ENCODE assay signal across 6 mouse cellular contexts in the genomic region with DNA sequence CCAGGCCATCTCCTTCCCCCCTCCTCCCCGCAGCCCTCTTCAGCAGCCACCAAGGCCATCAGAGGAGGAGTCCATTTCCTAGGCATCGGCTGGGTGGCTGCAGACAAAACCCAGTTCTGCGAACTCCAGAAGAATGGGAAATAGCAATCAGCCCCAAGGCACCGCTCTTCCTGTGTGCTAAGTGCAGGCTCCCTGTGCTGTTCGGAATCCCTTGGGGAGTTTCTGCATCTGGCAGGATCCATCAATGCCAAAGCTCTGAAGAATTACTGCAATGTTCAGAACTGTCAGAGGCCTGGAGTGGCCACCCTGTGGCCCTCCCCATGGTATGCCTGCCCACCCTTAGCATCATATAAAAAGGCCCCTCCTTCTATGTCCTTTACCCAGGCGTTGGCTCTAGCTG.
A peak's percentile ranks its signal among the peaks of the same experiment; 100 is the strongest.
DNase-seq lines count a peak whose midpoint lies in the region; ATAC-seq and TF ChIP-seq lines count a peak whose summit lies in the region.
"Not testable (repeated sequence)": the region's sequence is repeated elsewhere in the genome, so short reads cannot be mapped to it uniquely, and the experiment has no call there.

No protein-coding gene starts in this region.

- ATAC-seq in hindbrain, embryonic 14.5 days (ENCODE audit: low FRiP score), result peak; percentile 55; the same call in 1 of the 2 replicates
- peak; percentile 53; the same call in 1 of the 2 replicates for ATAC-seq in limb, embryonic 14.5 days (ENCODE audit: low FRiP score, low read depth)
- ATAC-seq in neural tube, embryonic 14.5 days (ENCODE audit: low read depth), result peak; percentile 28; the same call in 1 of the 2 replicates

- not testable (repeated sequence) for H3K27ac ChIP-seq in hindbrain, embryonic 14.5 days; limb, embryonic 14.5 days (replicated peaks; ENCODE audit: low read depth, low read length); neural tube, embryonic 14.5 days (ENCODE audit: low read depth, low read length)

- H3K4me2 ChIP-seq in hindbrain, embryonic 14.5 days (replicated peaks); limb, embryonic 14.5 days (replicated peaks; ENCODE audit: low read depth, low read length, severe bottlenecking); neural tube, embryonic 14.5 days (ENCODE audit: low read depth, low read length): not testable (repeated sequence)

- not testable (repeated sequence) for H3K27me3 ChIP-seq in hindbrain, embryonic 14.5 days (ENCODE audit: control insufficient read depth, insufficient read depth, low read length); limb, embryonic 14.5 days (ENCODE audit: control insufficient read depth, insufficient read depth, low read length); neural tube, embryonic 14.5 days (ENCODE audit: control insufficient read depth, insufficient read depth, low read length)

- H3K4me3 ChIP-seq in hindbrain, embryonic 14.5 days (replicated peaks; ENCODE audit: low read length); limb, embryonic 14.5 days (replicated peaks; ENCODE audit: low read length); neural tube, embryonic 14.5 days (ENCODE audit: low read depth, low read length): not testable (repeated sequence)

- 55% methylated on average over 3 of the region's 6 CpGs for WGBS in hindbrain, embryonic 14.5 days
- 68% methylated on average over 3 of the region's 6 CpGs for WGBS in limb, embryonic 14.5 days
- WGBS in neural tube, embryonic 14.5 days, result 63% methylated on average over 3 of the region's 6 CpGs

- H3K9me3 ChIP-seq in hindbrain, embryonic 14.5 days (ENCODE audit: control insufficient read depth, low read length); limb, embryonic 14.5 days (ENCODE audit: control insufficient read depth, low read length); neural tube, embryonic 14.5 days (ENCODE audit: control insufficient read depth, low read length): not testable (repeated sequence)

- not testable (repeated sequence) for H3K4me1 ChIP-seq in hindbrain, embryonic 14.5 days (replicated peaks; ENCODE audit: control insufficient read depth, insufficient read depth, low read length); limb, embryonic 14.5 days (ENCODE audit: control insufficient read depth, insufficient read depth, low read length); neural tube, embryonic 14.5 days (ENCODE audit: control insufficient read depth, insufficient read depth, low read length)

- not testable (repeated sequence) for H3K36me3 ChIP-seq in hindbrain, embryonic 14.5 days (replicated peaks; ENCODE audit: control insufficient read depth, insufficient read depth); limb, embryonic 14.5 days (ENCODE audit: control insufficient read depth, insufficient read depth, low read length); neural tube, embryonic 14.5 days (ENCODE audit: control insufficient read depth, insufficient read depth, low read length)

- not testable (repeated sequence) for H3K9ac ChIP-seq in hindbrain, embryonic 14.5 days; limb, embryonic 14.5 days (ENCODE audit: low read depth, low read length, severe bottlenecking); neural tube, embryonic 14.5 days (replicated peaks; ENCODE audit: low read depth, low read length)

- TF ChIP-seq POLR2A in limb, embryonic 14.5 days (IDR thresholded peaks at IDR 0.05; ENCODE audit: borderline replicate concordance, extremely low read depth, insufficient read depth, insufficient read length), result not testable (repeated sequence)

- DNase-seq in adrenal gland, adult 2 months, result peak; percentile 23
- peak; percentile 32 for DNase-seq in adrenal gland, postnatal 14 days
- DNase-seq in heart, adult 11 months, result peak; percentile 83
- DNase-seq in hindbrain, embryonic 14.5 days (ENCODE audit: low spot score); limb, embryonic 14.5 days (ENCODE audit: low spot score): not testable (repeated sequence)
